Mouse (Mus musculus): ENCODE data around the gene Dpp7.

DNA sequence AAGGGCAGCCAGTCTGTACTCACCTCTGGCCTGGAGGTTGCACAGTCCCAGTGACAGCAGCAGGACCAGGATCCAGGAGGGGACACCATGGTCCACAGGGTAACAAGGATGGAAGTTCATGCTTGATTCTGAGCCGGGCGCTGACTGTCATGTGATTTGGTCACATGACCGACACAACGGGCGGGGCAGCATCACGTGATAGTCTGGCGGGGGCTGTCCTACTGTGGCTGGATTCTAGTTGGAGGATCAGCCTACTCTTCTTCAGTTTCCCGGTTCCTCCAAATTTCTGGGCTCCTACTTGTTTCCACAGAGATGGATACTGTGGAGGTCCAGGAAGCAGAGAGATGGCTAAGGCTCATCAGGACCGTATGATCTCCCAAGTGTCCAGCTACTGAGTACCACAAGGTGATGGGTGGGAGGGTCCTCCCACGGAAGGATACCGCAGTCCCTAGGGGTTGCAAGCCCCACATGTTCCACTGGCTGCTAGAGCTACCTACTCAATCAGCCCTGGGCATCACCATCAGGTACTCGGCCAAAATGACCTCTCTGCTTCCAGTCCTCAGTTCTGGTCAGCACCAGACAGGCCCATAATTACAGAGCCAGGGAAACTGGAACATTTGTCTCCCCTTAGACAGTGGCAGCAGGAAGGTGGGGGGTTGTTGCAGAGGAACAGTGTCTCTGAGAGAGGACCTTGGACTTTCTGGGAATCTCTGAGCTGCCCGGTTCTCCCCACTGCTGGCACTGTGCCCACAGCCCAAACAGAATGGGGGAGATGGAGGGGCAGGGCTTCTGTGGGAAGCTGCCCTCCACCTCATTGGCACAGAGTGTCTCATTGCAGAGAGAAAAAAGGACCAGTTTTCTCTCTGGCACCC, at the start of gene Dpp7:
- no peak for TF ChIP-seq CTCF (IDR thresholded peaks at IDR 0.05; ENCODE audit: low read depth)
- TF ChIP-seq EP300 (IDR thresholded peaks at IDR 0.05; ENCODE audit: low read depth) = no peak

Data from heart, postnatal 0 days (tissue).